Mouse (Mus musculus) lung, postnatal 0 days (tissue): ENCODE results near the gene Grid2.

Experiments used
- CTCF ChIP-seq: IDR thresholded peaks from 2 replicates; pipeline ENCODE4 v1.5.1; 2016; ENCODE audit warnings: antibody characterized with exemption, mild to moderate bottlenecking
- EP300 ChIP-seq: IDR thresholded peaks from 2 replicates; pipeline ENCODE4 v1.6.1; 2016; ENCODE audit warnings: antibody characterized with exemption, mild to moderate bottlenecking, control low read depth

GRCm38 (mm10) chr6:63921951-63922350 is 666.3 kb downstream of the Grid2 start:
- TF ChIP-seq CTCF (no peak), EP300 (no peak)
